Mouse (Mus musculus): ENCODE results near the gene Appl1. TPM values are rescaled to one million over a fixed set of nuclear protein-coding genes. Genes with fewer than 3 reads are reported as not detected.
"Not testable (repeated sequence)": the region's sequence is repeated elsewhere in the genome, so short reads cannot be mapped to it uniquely, and the experiment has no call there.

Gene Appl1
- total and polyA plus RNA-seq, 2 experiments from 2014 or later: 33.0 to 64.7 TPM

GRCm38 (mm10) chr14:26923702-26924421, 47.2 kb downstream of the Appl1 start:
- H3K36me3 ChIP-seq (ENCODE audit: insufficient read depth, low read length): peaks cover 30% of the 10 kb centered on the region

GRCm38 (mm10) chr14:26919310-26919709, 51.7 kb downstream of the Appl1 start:
- no peak for ATAC-seq
- 97% methylated on average over 3 of the region's 3 CpGs for WGBS
- Histone ChIP-seq H3K4me2 (ENCODE audit: low read depth, low read length) (no peak overlapping the region), H3K4me1 (ENCODE audit: insufficient read depth, low read length) (no peaks in the 10 kb centered on the region), H3K4me3 (ENCODE audit: low read length) (no peak overlapping the region), H3K9me3 (ENCODE audit: low read length) (no peaks in the 10 kb centered on the region), H3K27ac (no peak overlapping the region), H3K9ac (replicated peaks; ENCODE audit: low read length) (no peak overlapping the region), H3K36me3 (ENCODE audit: insufficient read depth, low read length) (peaks cover 12% of the 10 kb centered on the region; the same call in 1 of the 2 replicates), H3K27me3 (ENCODE audit: insufficient read depth, low read length) (no peaks in the 10 kb centered on the region)
- TF ChIP-seq CTCF (IDR thresholded peaks at IDR 0.05; ENCODE audit: low read depth): no peak
- DNase-seq (ENCODE audit: low spot score): no peak

More at GRCm38 (mm10) chr14:26923702-26924421, 47.2 kb downstream of the Appl1 start:
- no peak for TF ChIP-seq CTCF (IDR thresholded peaks at IDR 0.05; ENCODE audit: low read depth)
- H3K4me3 ChIP-seq (ENCODE audit: low read length): no peak overlapping the region
- H3K27me3 ChIP-seq (ENCODE audit: insufficient read depth, low read length): no peaks in the 10 kb centered on the region
- no peak overlapping the region for H3K4me2 ChIP-seq (ENCODE audit: low read depth, low read length)
- H3K9ac ChIP-seq (replicated peaks; ENCODE audit: low read length): no peak overlapping the region
- DNase-seq (ENCODE audit: low spot score) (no peak), ATAC-seq (no peak)
- WGBS: 93% methylated on average over 5 of the region's 5 CpGs
- H3K4me1 ChIP-seq (ENCODE audit: insufficient read depth, low read length): no peaks in the 10 kb centered on the region
- no peak overlapping the region for H3K27ac ChIP-seq
- H3K9me3 ChIP-seq (ENCODE audit: low read length): no peaks in the 10 kb centered on the region

GRCm38 (mm10) chr14:26913681-26914268, 57.3 kb downstream of the Appl1 start:
- WGBS: 60% methylated on average over 9 of the region's 9 CpGs
- TF ChIP-seq CTCF (IDR thresholded peaks at IDR 0.05; ENCODE audit: low read depth): no peak
- Histone ChIP-seq H3K4me1 (ENCODE audit: insufficient read depth, low read length) (no peaks in the 10 kb centered on the region), H3K27me3 (ENCODE audit: insufficient read depth, low read length) (no peaks in the 10 kb centered on the region), H3K4me3 (ENCODE audit: low read length) (no peak overlapping the region), H3K4me2 (ENCODE audit: low read depth, low read length) (no peak overlapping the region), H3K36me3 (ENCODE audit: insufficient read depth, low read length) (no peaks in the 10 kb centered on the region), H3K9me3 (ENCODE audit: low read length) (no peaks in the 10 kb centered on the region), H3K27ac (no peak overlapping the region), H3K9ac (replicated peaks; ENCODE audit: low read length) (no peak overlapping the region)
- DNase-seq (ENCODE audit: low spot score) (peak; percentile 18), ATAC-seq (peak; percentile 32; the same call in 1 of the 2 replicates)

- no peaks in the 10 kb centered on the region for H3K9me3 ChIP-seq (ENCODE audit: low read length)
- no peak overlapping the region for H3K9ac ChIP-seq (replicated peaks; ENCODE audit: low read length)
- DNase-seq (ENCODE audit: low spot score) (no peak), ATAC-seq (no peak)
- H3K27ac ChIP-seq: no peak overlapping the region
- H3K4me2 ChIP-seq (ENCODE audit: low read depth, low read length): no peak overlapping the region
- no peaks in the 10 kb centered on the region for H3K4me1 ChIP-seq (ENCODE audit: insufficient read depth, low read length)
- H3K27me3 ChIP-seq (ENCODE audit: insufficient read depth, low read length): no peaks in the 10 kb centered on the region
- no peaks in the 10 kb centered on the region for H3K36me3 ChIP-seq (ENCODE audit: insufficient read depth, low read length)
- no peak for TF ChIP-seq CTCF (IDR thresholded peaks at IDR 0.05; ENCODE audit: low read depth)
- WGBS: 92% methylated on average over 13 of the region's 13 CpGs
- no peak overlapping the region for H3K4me3 ChIP-seq (ENCODE audit: low read length)
These were observed 59.2 kb downstream of the Appl1 start for GRCm38 (mm10) chr14:26911826-26912225.

GRCm38 (mm10) chr14:26911201-26911600, 59.8 kb downstream of the Appl1 start:
- ATAC-seq: no peak
- DNase-seq (ENCODE audit: low spot score): no peak
- H3K27me3 ChIP-seq (ENCODE audit: insufficient read depth, low read length): no peaks in the 10 kb centered on the region
- no peaks in the 10 kb centered on the region for H3K4me1 ChIP-seq (ENCODE audit: insufficient read depth, low read length)
- H3K9ac ChIP-seq (replicated peaks; ENCODE audit: low read length): no peak overlapping the region
- no peak overlapping the region for H3K4me3 ChIP-seq (ENCODE audit: low read length)
- H3K27ac ChIP-seq: no peak overlapping the region
- H3K4me2 ChIP-seq (ENCODE audit: low read depth, low read length): no peak overlapping the region
- no peaks in the 10 kb centered on the region for H3K36me3 ChIP-seq (ENCODE audit: insufficient read depth, low read length)
- 62% methylated on average over 6 of the region's 6 CpGs for WGBS
- no peak for TF ChIP-seq CTCF (IDR thresholded peaks at IDR 0.05; ENCODE audit: low read depth)
- H3K9me3 ChIP-seq (ENCODE audit: low read length): no peaks in the 10 kb centered on the region

GRCm38 (mm10) chr14:26910461-26910860, 60.6 kb downstream of the Appl1 start:
- not testable (repeated sequence) for H3K27ac ChIP-seq; DNase-seq (ENCODE audit: low spot score); H3K27me3 ChIP-seq (ENCODE audit: insufficient read depth, low read length); H3K4me1 ChIP-seq (ENCODE audit: insufficient read depth, low read length); H3K4me3 ChIP-seq (ENCODE audit: low read length); H3K4me2 ChIP-seq (ENCODE audit: low read depth, low read length); ATAC-seq; H3K36me3 ChIP-seq (ENCODE audit: insufficient read depth, low read length); H3K9me3 ChIP-seq (ENCODE audit: low read length); H3K9ac ChIP-seq (replicated peaks; ENCODE audit: low read length)
- WGBS: 38% methylated on average over 9 of the region's 9 CpGs

- H3K9me3 ChIP-seq (ENCODE audit: low read length): no peaks in the 10 kb centered on the region
- no peaks in the 10 kb centered on the region for H3K27me3 ChIP-seq (ENCODE audit: insufficient read depth, low read length)
- H3K36me3 ChIP-seq (ENCODE audit: insufficient read depth, low read length): no peaks in the 10 kb centered on the region
- H3K27ac ChIP-seq: no peak overlapping the region
- TF ChIP-seq CTCF (IDR thresholded peaks at IDR 0.05; ENCODE audit: low read depth): no peak
- 88% methylated on average over 4 of the region's 4 CpGs for WGBS
- H3K9ac ChIP-seq (replicated peaks; ENCODE audit: low read length): no peak overlapping the region
- H3K4me1 ChIP-seq (ENCODE audit: insufficient read depth, low read length): no peaks in the 10 kb centered on the region
- ATAC-seq: no peak
- no peak overlapping the region for H3K4me3 ChIP-seq (ENCODE audit: low read length)
- H3K4me2 ChIP-seq (ENCODE audit: low read depth, low read length): no peak overlapping the region
- DNase-seq (ENCODE audit: low spot score): no peak
These were observed 63.6 kb downstream of the Appl1 start for GRCm38 (mm10) chr14:26907401-26907800.
